Mouse (Mus musculus): ENCODE results near the gene Grin2d.

DNA sequence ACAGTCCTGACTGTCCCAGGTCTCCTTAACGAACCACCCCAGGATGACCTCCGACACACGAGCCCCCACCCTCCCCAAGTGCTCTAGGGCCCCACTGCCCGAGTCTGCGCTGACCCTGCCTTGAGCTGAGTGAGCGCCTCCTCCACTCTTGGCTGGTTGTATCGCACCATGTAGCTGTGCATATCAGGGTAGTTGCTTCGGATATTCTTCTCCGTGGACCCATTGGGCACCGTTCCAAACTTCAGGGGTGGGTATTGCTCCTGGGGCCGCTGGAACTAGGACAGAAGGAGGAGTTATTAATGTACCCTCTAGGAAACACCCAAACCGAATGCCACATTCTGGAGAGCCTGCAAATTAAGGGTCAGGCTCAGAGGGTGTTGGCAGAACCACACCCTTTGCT, 25.1 kb downstream of the Grin2d start:
- TF ChIP-seq POLR2AphosphoS2 (IDR thresholded peaks at IDR 0.05; ENCODE audit: insufficient read length, low read depth) = no peak
- no peak for TF ChIP-seq E2F4 (IDR thresholded peaks at IDR 0.05; ENCODE audit: insufficient read depth)
- no peak for TF ChIP-seq POLR2A (IDR thresholded peaks at IDR 0.05; ENCODE audit: insufficient read length, low read depth)
- TF ChIP-seq REST (IDR thresholded peaks at IDR 0.05; ENCODE audit: insufficient read depth, insufficient read length) = no peak
- TF ChIP-seq SRF (IDR thresholded peaks at IDR 0.05; ENCODE audit: control insufficient read depth, insufficient read length, low read depth) = no peak
- no peak for TF ChIP-seq MAX (IDR thresholded peaks at IDR 0.05; ENCODE audit: low read depth)
- no peak for TF ChIP-seq USF1 (IDR thresholded peaks at IDR 0.05; ENCODE audit: low read depth)
- no peak for TF ChIP-seq TCF12 (IDR thresholded peaks at IDR 0.05; ENCODE audit: insufficient read depth, poor library complexity, severe bottlenecking)
- TF ChIP-seq TCF3 (IDR thresholded peaks at IDR 0.05; ENCODE audit: insufficient read length, low read depth) = no peak
- TF ChIP-seq CEBPB (IDR thresholded peaks at IDR 0.05; ENCODE audit: insufficient read depth, poor library complexity, severe bottlenecking) = no peak
- no peak for TF ChIP-seq MYOG (IDR thresholded peaks at IDR 0.05; ENCODE audit: control insufficient read depth in 1 of 3, insufficient read depth in 1 of 3, insufficient read length in 2 of 3, low read depth in 2 of 3)
- TF ChIP-seq MYOD1 (IDR thresholded peaks at IDR 0.05; ENCODE audit: control insufficient read depth in 1 of 3, insufficient read length in 2 of 3, low read depth in 2 of 3) = no peak

Measured in myocyte (in vitro differentiated cells).